Mouse (Mus musculus) limb, embryonic 11.5 days (tissue): ENCODE data around the gene Ift20. TPM values are rescaled to one million over a fixed set of nuclear protein-coding genes. Genes with fewer than 3 reads are reported as not detected.

Source experiments
- ATAC-seq: fragments of 200-750 bp; cut with Nextera tagmentation; 2 replicates; pipeline ENCODE4 v1.8.0; 2017; ENCODE audit warnings: low read depth; ENCODE audit not compliant: insufficient number of reproducible peaks, low FRiP score, low TSS enrichment
- DNase-seq: peaks from one replicate; pipeline ENCODE4 v3.0.0-alpha.2; 2015; ENCODE audit warnings: low spot score
- H3K27ac ChIP-seq: fragments of 300-500 bp; sonication (generic); replicated peaks from 2 replicates; pipeline ENCODE4 v1.5.1; 2014; ENCODE audit warnings: low read depth, mild to moderate bottlenecking, low read length
- H3K27me3 ChIP-seq: fragments of 300-500 bp; sonication (generic); 2 replicates; pipeline ENCODE4 v1.6.1; 2014; ENCODE audit warnings: mild to moderate bottlenecking, low read length, mixed read lengths; ENCODE audit not compliant: control insufficient read depth, insufficient read depth
- H3K36me3 ChIP-seq: fragments of 300-500 bp; sonication (generic); 2 replicates; pipeline ENCODE4 v1.6.1; 2014; ENCODE audit warnings: mild to moderate bottlenecking, low read length, moderate library complexity, mixed read lengths; ENCODE audit not compliant: control insufficient read depth, insufficient read depth
- H3K4me1 ChIP-seq: fragments of 300-500 bp; sonication (generic); 2 replicates; pipeline ENCODE4 v1.6.1; 2014; ENCODE audit warnings: low read length, mixed read lengths; ENCODE audit not compliant: control insufficient read depth, insufficient read depth
- H3K4me2 ChIP-seq: fragments of 300-500 bp; sonication (generic); 2 replicates; pipeline ENCODE4 v1.6.1; 2014; ENCODE audit warnings: low read depth, mild to moderate bottlenecking, moderate library complexity; ENCODE audit not compliant: severe bottlenecking
- H3K4me3 ChIP-seq: fragments of 300-500 bp; sonication (generic); 2 replicates; pipeline ENCODE4 v1.5.1; 2014; ENCODE audit warnings: low read depth, low read length
- H3K9ac ChIP-seq: fragments of 300-500 bp; sonication (generic); 2 replicates; pipeline ENCODE4 v1.6.1; 2014; ENCODE audit warnings: mild to moderate bottlenecking, low read length
- H3K9me3 ChIP-seq: fragments of 300-500 bp; sonication (generic); 2 replicates; pipeline ENCODE4 v1.6.1; 2016; ENCODE audit warnings: low read length; ENCODE audit not compliant: control insufficient read depth
- WGBS: fragments of 180-500 bp; shearing (Covaris S2); extraction: QIAGEN DNeasy Blood & Tissue Kit; methylation state at CpG from one replicate; pipeline ENCODE4 v1.1.7; 2014; 5-methylcytosine and 5-hydroxymethylcytosine counted together
- polyA plus RNA-seq: library from polyadenylated mRNA; unstranded; fragments of >200 nt; fragmentation: Nextera tagmentation; extraction: Ambion mirVana; gene quantifications from 2 replicates; pipeline ENCODE4 v1.2.1, GENCODE M21; 2014

Gene Ift20
- polyA plus RNA-seq, 1 experiment from 2014 or later, result 130 TPM

GRCm38 (mm10) chr11:78499543-78499942 is 36.6 kb upstream of the Ift20 start:
- no peak overlapping the region for H3K4me2 ChIP-seq
- H3K27me3 ChIP-seq, result peaks cover 21% of the 10 kb centered on the region
- H3K9me3 ChIP-seq, result no peaks in the 10 kb centered on the region
- DNase-seq (no peak), ATAC-seq (no peak)
- no peak overlapping the region for H3K4me3 ChIP-seq
- WGBS, result 54% methylated on average over 16 of the region's 16 CpGs
- no peak overlapping the region for H3K9ac ChIP-seq
- 0 out of 2 replicates have a peak, but pooled peaks cover 4% of the 10 kb centered on the region for H3K4me1 ChIP-seq
- H3K27ac ChIP-seq, result no peak overlapping the region
- H3K36me3 ChIP-seq, result no peaks in the 10 kb centered on the region

- Histone ChIP-seq H3K27ac (no peak overlapping the region), H3K36me3 (no peaks in the 10 kb centered on the region), H3K4me3 (no peak overlapping the region), H3K9me3 (no peaks in the 10 kb centered on the region), H3K4me2 (no peak overlapping the region), H3K27me3 (peaks cover 16% of the 10 kb centered on the region), H3K4me1 (0 out of 2 replicates have a peak, but pooled peaks cover 4% of the 10 kb centered on the region), H3K9ac (no peak overlapping the region)
- WGBS, result 82% methylated on average over 9 of the region's 9 CpGs
- DNase-seq (no peak), ATAC-seq (no peak)
These were observed 35.4 kb upstream of the Ift20 start for GRCm38 (mm10) chr11:78500623-78501202.

- Histone ChIP-seq H3K4me1 (0 out of 2 replicates have a peak, but pooled peaks cover 4% of the 10 kb centered on the region), H3K4me2 (no peak overlapping the region), H3K4me3 (no peak overlapping the region), H3K9ac (no peak overlapping the region), H3K9me3 (no peaks in the 10 kb centered on the region), H3K36me3 (peaks cover under 1% of the 10 kb centered on the region; the same call in 1 of the 2 replicates), H3K27ac (no peak overlapping the region), H3K27me3 (peaks cover 8% of the 10 kb centered on the region)
- WGBS, result 78% methylated on average over 20 of the region's 20 CpGs
- no peak for DNase-seq
- ATAC-seq, result no peak
These were observed 34.6 kb upstream of the Ift20 start for GRCm38 (mm10) chr11:78501529-78501928.

- 68% methylated on average over 7 of the region's 7 CpGs for WGBS
- H3K4me2 ChIP-seq, result no peak within 1 kb of the TSS
- H3K9me3 ChIP-seq, result no peaks in the 10 kb centered on the region
- H3K27me3 ChIP-seq, result 0 out of 2 replicates have a peak, but pooled peaks cover 3% of the 10 kb centered on the region
- ATAC-seq (no peak), DNase-seq (no peak)
- H3K27ac ChIP-seq, result no peak within 1 kb of the TSS
- peaks cover 7% of the 10 kb centered on the region; the same call in 1 of the 2 replicates for H3K36me3 ChIP-seq
- no peaks in the 10 kb centered on the region for H3K4me1 ChIP-seq
- H3K4me3 ChIP-seq, result no peak within 1 kb of the TSS
- no peak within 1 kb of the TSS for H3K9ac ChIP-seq
These were observed 33.1 kb upstream of the Ift20 start, which contains the start of gene Sebox for GRCm38 (mm10) chr11:78502909-78503650. Sebox (plus strand) TSS chr11:78503447.

GRCm38 (mm10) chr11:78505430-78505829 is 30.7 kb upstream of the Ift20 start:
- Histone ChIP-seq H3K4me1 (no peaks in the 10 kb centered on the region), H3K9me3 (no peaks in the 10 kb centered on the region), H3K4me3 (no peak overlapping the region), H3K9ac (no peak overlapping the region), H3K4me2 (no peak overlapping the region), H3K36me3 (peaks cover 11% of the 10 kb centered on the region), H3K27ac (no peak overlapping the region), H3K27me3 (no peaks in the 10 kb centered on the region)
- DNase-seq (no peak), ATAC-seq (no peak)
- 80% methylated on average over 3 of the region's 3 CpGs for WGBS

GRCm38 (mm10) chr11:78509148-78509547 is 27.0 kb upstream of the Ift20 start:
- Histone ChIP-seq H3K4me1 (peaks cover 7% of the 10 kb centered on the region), H3K9ac (no peak overlapping the region), H3K36me3 (peaks cover 13% of the 10 kb centered on the region), H3K9me3 (no peaks in the 10 kb centered on the region), H3K27ac (no peak overlapping the region), H3K4me2 (no peak overlapping the region), H3K4me3 (no peak overlapping the region), H3K27me3 (no peaks in the 10 kb centered on the region)
- 84% methylated on average over 5 of the region's 5 CpGs for WGBS
- ATAC-seq, result no peak
- no peak for DNase-seq

- H3K9me3 ChIP-seq, result no peaks in the 10 kb centered on the region
- peak within 1 kb of the TSS; percentile 98 for H3K9ac ChIP-seq
- peak within 1 kb of the TSS; percentile 94 for H3K4me3 ChIP-seq
- peak within 1 kb of the TSS; percentile 56 for H3K27ac ChIP-seq
- ATAC-seq (peak; percentile 94), DNase-seq (peak; percentile 93)
- H3K36me3 ChIP-seq, result peaks cover 30% of the 10 kb centered on the region
- no peaks in the 10 kb centered on the region for H3K27me3 ChIP-seq
- WGBS, result under 1% methylated on average over 67 of the region's 67 CpGs
- peaks cover 7% of the 10 kb centered on the region for H3K4me1 ChIP-seq
- H3K4me2 ChIP-seq, result peak within 1 kb of the TSS; percentile 88
These were observed 23.9 kb upstream of the Ift20 start, which contains the start of the genes Tmem199 and Poldip2 for GRCm38 (mm10) chr11:78512025-78512957. Tmem199 (minus strand) TSS chr11:78512172. Poldip2 (plus strand) TSS chr11:78512193.
